Mouse (Mus musculus) megakaryocyte, embryonic 14.5 days (primary cell): Measurements from ENCODE around the gene Ociad1.

Experiments
- FLI1 ChIP-seq: IDR thresholded peaks from 2 replicates; pipeline ENCODE4 v1.6.1; 2012; ENCODE audit warnings: low read length, inconsistent platforms, mixed read lengths
- GATA1 ChIP-seq: IDR thresholded peaks from 3 replicates; pipeline ENCODE4 v1.6.1; 2012; ENCODE audit warnings: mixed read lengths, low read length, inconsistent platforms, borderline replicate concordance

- TF ChIP-seq GATA1 (no peak), FLI1 (no peak)
Observed at GRCm38 (mm10) chr5:73311458-73311857, 18.9 kb downstream of the Ociad1 start.
